Mouse (Mus musculus) bone marrow, adult 2 months (tissue): ENCODE measurements around the gene Memo1.

ENCODE experiments used
- CTCF ChIP-seq: fragments of 200-500 bp; IDR thresholded peaks from 2 replicates; pipeline ENCODE4 v1.5.1; 2011; ENCODE audit warnings: low read length, control low read depth; ENCODE audit not compliant: control insufficient read depth, insufficient read depth
- POLR2A ChIP-seq: fragments of 200-500 bp; IDR thresholded peaks from 2 replicates; pipeline ENCODE4 v1.6.1; 2011; ENCODE audit warnings: low read depth, mild to moderate bottlenecking, control low read depth, low read length, borderline replicate concordance; ENCODE audit not compliant: control insufficient read depth

- TF ChIP-seq CTCF = no peak
- no peak for TF ChIP-seq POLR2A
Measured at GRCm38 (mm10) chr17:74209143-74209908, 86.0 kb downstream of the Memo1 start.
